Mouse (Mus musculus): ENCODE data around the gene Gstz1.
"Not testable (repeated sequence)": the region's sequence is repeated elsewhere in the genome, so short reads cannot be mapped to it uniquely, and the experiment has no call there.

Gstz1 gene

DNA sequence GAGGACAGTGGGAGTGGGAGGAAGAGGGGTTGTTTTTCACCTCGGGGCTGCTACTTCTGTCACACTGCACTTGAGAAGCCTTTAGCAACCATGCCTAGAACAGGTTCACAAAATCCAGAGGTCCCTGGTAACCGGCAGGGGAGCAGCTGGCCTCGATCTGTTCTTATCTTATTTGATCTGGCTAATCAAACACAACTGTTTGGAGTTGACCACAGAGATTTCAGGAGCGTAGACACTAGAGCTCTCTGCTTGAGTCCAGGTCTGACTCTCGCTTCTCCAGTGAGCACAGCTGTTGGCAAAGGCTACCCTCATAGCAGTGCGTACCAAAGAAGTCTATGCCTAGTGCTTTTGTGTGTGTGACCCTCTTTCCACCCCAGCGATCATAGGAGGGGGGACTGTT, 11.1 kb downstream of the Gstz1 start:
- DNase-seq (ENCODE audit: low spot score): no peak

DNA sequence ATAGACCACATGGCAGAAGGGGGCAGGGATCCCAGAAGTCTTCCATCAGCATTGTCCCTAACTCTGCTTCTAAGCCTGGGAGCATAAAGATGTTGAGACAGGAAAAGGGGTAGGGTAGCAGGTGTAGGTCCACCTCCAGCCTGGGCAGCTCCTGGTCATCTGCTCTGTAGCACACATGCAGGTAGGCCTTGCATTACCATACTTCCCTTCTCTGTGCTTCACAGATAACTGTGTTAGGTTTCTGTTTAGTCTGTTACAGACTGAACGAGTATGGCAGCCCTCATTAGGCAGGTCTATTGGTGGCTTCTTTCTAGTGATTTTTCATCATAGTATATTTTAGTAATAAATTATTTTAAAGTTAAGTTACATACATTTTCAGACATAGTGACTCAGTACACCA, 13.3 kb downstream of the Gstz1 start:
- no peak for DNase-seq (ENCODE audit: low spot score)

DNA sequence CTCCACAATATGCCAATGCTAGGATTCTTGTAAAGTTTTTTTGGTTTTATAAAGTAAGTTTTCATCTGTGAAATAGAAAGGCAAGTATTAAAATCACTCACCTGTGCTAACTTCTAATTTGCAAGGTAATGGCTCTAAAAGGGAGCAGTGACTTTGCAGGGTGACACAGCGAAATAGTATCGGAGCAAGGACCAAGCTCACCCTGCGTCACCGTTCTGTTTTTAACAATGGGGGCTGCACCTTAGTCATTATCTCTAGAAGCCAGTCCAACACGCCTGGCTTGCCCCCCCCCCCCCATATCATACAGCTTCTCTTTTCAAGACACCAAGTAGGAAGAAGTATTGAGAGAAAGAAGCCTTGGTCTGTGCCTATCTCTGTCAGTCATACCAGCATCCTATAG, 13.8 kb downstream of the Gstz1 start:
- no peak for DNase-seq (ENCODE audit: low spot score)

DNA sequence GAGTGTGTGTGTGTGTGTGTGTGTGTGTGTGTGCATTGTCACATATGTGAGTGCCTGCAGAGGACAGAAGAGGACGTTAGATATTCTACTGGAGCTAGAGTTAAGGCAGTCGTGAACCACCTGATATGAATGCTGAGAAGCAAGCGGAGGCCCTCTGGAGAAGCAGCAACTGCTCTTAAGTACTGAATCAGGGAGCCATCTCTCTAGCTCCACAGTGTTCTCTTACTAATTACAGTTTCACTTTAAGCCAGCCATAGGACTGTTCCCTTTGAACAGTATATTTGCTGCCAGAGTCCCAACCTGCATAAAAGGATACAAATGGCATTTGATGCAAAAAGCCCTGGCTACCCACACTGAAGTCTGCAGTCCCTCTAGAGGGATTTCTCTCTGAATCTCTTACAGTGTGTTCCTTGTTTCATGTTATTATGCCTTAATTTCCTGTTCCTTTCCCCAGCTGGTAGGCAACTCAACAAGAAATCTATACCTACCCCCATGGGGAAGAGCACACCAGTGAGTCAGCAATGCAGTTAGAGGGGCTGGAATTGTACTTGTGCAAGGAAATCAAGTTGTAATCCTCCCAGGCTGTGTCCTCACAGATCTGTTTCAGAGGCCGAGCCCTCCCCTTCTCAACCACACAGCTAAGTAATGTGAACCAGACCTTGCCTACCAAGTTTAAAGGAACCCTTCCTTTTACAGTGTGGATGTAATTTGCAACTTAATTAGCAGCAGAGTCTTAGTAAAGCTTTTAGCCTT, 28.4 kb downstream of the Gstz1 start:
- peak; percentile 28 for DNase-seq (ENCODE audit: low spot score)

DNA sequence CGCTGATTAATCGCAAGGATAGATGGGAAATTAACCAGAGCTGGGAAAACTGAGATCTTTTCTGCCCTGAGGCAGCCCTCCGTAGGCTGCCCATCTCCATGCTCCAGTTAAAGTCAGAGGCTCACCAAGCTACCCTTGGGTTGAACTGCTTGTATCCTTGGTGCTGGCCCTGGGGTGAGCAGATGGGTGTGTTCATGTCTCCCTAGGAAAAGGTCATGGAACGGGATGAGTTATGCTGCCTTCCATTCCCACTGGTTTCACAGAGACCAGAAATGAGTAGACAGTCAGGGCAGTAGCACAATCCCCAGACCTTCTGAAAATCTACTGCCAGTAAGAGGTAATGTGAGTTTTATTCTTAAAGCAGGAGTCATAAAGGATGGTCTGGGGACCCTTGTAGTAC, 30.7 kb downstream of the Gstz1 start:
- DNase-seq (ENCODE audit: low spot score): no peak

DNA sequence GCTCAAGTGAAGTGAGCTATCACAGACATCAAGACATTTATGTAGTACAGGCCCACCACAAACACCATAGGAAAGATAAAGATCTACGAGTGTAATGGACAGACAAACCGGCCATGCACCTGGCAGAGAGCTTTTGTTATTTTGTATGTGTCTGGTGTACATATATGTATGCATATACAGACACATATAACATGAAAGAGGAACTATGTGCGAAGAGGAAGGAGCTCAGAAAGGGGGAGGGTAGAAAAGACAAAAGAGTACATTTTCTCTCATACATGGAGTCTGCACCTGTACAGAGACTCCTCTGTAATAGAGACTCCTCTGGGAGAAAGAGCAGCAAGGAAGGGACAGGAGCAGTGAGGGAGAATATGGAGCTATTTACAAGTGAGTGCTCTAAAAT, 46.0 kb downstream of the Gstz1 start:
- DNase-seq (ENCODE audit: low spot score): no peak

DNA sequence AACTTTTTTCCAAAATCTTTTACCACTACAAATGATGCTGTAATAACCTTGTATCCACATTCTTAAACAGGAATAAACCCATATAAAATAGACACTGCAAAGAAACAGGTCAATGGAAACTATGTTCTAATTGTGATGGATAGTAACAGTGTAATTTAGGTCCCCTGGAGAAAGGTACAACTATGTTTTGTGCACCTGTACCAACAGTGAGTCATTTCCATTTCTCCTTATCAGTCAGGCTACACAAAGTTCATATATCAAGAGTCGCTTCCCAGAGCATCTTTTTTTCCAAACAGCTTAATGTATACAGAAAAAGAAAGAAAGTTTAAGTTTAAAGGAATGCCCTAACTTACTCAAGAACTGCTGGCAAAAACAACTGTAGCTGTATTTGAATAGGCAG, 48.1 kb downstream of the Gstz1 start:
- no peak for DNase-seq (ENCODE audit: low spot score)

DNA sequence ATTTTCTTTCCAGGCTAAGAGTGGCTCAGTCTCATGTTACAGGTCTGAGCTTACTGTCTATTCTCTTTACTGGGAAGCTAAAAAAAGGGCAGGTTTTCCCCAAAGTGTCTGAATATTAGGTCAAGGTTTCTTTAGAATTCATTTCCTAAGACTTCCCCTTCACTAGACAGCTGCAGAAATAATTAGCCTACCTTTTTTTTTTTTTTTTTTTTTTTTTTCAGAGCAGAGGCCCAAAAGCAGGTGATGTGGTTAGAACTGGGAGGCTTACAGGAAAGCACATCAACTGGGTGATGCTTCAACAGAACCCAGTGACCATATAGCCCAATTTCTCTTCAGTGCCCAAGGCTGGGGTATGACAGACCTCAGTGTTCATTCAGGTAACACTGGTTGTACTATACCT, 49.3 kb downstream of the Gstz1 start:
- DNase-seq (ENCODE audit: low spot score): no peak

DNA sequence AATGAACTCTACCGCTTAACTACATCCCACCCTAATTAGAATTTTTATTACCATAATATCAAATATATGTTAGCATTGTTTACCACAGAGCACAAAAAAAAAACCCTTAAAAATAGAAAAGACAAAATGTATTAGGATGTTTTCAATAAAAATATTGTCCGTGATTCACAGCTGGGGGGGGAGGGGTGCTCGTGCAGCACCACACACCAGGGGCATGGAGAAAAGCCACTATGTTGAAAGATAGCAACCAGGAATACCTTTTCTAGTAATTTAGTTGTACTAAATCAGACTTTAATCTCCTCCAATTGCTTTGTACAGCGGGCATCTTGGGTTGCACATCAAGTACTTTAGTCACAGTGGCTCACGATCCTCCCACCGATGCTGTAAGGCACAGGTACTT, 51.8 kb downstream of the Gstz1 start:
- DNase-seq (ENCODE audit: low spot score): peak; percentile 18

DNA sequence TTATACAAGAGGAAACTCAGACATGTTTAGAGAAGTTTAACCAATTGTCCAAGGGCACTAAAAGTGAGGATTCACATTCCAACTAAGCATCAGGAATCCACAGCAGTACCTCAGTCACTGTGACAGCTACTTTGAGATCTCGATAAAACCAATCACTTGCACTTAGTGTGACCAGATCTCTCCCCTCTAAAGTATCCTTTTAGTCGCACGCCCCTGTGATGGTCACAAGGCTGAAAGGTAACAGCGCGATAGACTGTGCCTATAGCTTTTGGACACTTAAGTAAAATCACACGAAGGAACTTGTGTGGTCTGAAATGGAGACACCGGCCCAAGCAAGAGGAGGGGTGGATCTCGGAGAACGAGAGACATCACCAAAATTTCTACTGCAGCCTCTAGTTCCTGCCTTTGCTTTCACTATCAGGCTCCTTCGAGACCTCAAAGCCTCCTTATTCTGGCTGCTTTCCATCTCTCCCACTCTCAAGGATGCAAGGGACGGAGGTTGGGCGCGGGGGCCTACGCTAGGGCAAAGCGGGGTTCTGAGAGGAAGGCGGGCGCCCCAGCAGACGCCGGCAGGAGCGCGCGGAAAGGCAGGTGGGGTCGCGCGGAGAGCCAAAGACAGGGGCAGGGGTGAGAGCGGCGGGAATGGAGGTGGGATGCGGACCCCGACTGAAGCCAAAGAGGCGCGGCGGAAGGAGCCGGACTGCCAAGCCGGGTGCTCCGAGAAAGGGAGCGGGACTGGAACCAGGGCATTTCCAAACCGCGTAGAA, 52.4 kb downstream of the Gstz1 start, which contains the start of gene Samd15:
TSS of gene Samd15 (plus strand) at position 518 of the 767 bp plus-strand sequence.
- DNase-seq (ENCODE audit: low spot score): peak; percentile 51

DNA sequence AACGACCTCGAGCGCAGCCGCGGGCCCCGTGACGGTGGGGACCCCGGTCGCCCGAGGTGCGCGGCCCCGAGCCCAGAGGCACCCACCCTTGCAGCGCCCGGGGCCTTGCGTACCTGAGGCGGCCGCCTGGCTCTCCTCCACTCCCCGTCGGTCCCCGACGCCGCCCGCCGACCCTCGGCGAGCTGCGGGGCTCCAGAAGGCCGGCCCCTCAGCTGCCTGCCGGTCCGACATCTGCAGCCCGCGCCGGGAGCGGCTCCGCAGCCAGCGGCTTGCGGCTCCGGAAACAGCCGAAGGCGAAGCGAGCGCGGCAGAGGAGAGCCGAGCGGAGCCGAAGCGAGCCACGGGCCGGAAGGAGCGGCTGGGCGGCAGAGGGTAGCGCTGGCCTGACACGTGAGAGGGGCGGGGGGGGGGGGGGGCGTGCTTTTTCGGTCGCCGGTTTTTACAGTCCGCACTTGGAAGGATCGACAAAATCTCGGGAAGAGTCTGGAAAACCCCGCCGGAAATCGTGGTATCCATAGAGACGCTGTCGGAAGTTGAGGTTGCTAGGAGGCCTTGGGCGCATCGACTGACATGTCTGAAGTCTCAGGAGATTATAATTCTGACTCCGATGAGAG, 53.1 kb downstream of the Gstz1 start, which contains the start of gene Tmed8:
TSS of gene Tmed8 (minus strand) at position 482 of the 614 bp plus-strand sequence.
- DNase-seq (ENCODE audit: low spot score): peak; percentile 93

DNA sequence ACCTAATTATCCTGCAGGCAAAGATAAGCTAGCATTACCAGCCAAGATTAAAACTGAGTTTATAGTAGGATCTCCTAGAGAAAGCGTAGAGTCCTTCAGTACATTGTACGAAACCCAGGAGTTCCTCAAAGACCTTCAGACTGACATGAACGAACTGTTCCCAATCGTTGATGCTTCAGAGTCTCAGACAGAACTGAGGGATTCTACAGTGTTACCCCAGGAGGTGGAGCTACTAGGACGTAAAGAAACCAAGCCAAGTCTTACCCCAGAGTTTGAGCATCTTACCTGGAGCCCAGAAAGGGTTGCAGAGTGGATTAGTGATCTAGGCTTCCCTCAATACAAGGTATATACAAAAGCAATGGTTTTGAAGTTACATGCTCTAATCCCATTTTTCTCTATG, 54.7 kb downstream of the Gstz1 start:
- no peak for DNase-seq (ENCODE audit: low spot score)

DNA sequence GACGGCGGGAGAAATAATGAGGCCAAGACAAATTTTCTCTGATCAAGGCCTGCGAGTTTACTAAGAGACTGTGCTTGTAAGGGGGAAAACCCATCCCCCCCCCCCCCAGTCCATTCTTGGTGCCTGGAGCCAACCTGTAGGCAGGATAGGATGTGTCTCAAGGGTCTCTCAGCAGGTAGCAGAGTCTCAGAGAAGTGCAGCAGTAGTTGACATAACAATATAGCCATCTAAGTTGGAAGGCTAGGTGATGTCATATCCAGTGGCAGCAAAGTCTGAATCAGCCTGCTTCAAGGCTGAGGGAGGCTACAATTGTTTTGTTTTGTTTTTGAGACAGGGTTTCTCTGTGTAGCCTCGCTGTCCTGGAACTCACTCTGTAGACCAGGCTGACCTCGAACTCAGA, 58.8 kb downstream of the Gstz1 start:
- DNase-seq (ENCODE audit: low spot score): not testable (repeated sequence)

DNA sequence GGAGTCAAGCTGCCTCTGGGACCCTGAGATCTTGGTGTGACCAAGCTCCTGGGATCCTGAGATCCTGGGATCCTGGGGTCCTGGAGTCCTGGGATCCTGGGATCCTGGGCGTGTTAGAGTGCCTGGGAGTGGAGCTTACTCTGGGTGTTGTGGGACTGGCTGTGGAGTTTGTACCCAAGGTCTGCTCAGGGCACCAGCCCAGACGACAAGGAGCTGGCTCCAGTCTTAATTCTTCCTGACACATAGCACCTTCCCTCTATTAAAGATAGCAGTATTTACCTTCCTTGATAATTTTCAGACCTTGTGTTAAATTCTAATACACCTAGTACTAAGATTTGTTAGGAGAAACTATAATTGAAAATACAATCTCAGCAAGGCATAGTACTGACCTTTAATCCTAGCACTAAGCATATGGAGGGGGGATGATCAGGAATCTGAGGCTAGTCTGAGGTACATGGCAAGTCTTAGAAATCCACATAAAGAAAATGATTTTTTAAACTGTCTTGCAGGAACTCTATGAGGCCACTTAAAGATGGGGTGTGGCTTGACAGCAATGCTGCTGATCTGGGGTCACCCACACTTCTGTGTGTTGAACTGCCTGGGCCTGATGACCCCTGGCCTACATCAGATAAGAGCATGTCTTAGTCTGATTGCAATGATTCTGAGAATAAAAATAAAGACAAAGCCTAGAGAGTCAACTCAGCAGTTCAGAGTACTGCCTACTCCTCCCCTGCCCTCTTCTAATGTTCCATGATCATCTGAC, 66.1 kb downstream of the Gstz1 start:
- DNase-seq (ENCODE audit: low spot score): no peak
